Mouse (Mus musculus) CH12.LX (cell line): ENCODE data around the gene Gipc2.

Source experiments
- CTCF ChIP-seq, 2 experiments: IDR thresholded peaks in 1 of 2; conservative IDR thresholded peaks in 1 of 2; 2 replicates each; pipeline ENCODE4 v1.5.1; 2011 to 2012; ENCODE audit warnings: low read depth in 2 of 2, low read length in 2 of 2, improper control_type of control experiment in 1 of 2, inconsistent platforms in 1 of 2, mild to moderate bottlenecking in 1 of 2, moderate library complexity in 1 of 2
- GABPA ChIP-seq: IDR thresholded peaks from 2 replicates; pipeline ENCODE4 v1.6.1; 2012; ENCODE audit warnings: low read depth, low read length, improper control_type of control experiment, inconsistent platforms; ENCODE audit not compliant: insufficient replicate concordance
- PAX5 ChIP-seq: IDR thresholded peaks from 2 replicates; pipeline ENCODE4 v1.6.1; 2012; ENCODE audit warnings: low read length, inconsistent platforms, mixed read lengths
- POLR2A ChIP-seq: IDR thresholded peaks from 2 replicates; pipeline ENCODE4 v1.6.1; 2011; ENCODE audit warnings: low read depth, mild to moderate bottlenecking, improper control_type of control experiment, low read length
- RCOR1 ChIP-seq: conservative IDR thresholded peaks from 2 replicates; pipeline ENCODE4 v1.6.1; 2012; ENCODE audit warnings: low read depth, mild to moderate bottlenecking, inconsistent platforms, low read length, improper control_type of control experiment
- ZKSCAN1 ChIP-seq: IDR thresholded peaks from 2 replicates; pipeline ENCODE4 v1.6.1; 2012; ENCODE audit warnings: low read depth, inconsistent platforms, low read length, improper control_type of control experiment, borderline replicate concordance

DNA sequence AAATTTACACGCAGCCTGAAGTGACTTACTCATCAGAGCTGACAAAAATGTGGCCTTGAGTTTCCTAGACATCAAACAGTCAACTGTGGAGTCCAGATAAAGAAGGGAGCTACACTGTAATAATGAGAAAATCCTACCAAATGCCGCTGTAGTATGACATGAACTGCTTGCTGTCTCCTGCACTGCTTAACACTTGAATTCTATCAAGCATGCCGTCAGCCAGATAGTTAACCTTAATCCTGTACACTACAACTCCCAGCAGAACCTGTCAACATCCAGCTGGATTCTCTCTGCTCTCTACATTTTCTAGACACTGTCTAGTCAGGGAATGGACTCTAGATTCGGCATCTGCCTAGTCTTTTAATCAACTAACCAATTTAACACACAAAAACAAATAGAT, 23.3 kb upstream of the Gipc2 start:
- TF ChIP-seq POLR2A (no peak), RCOR1 (no peak), CTCF (conservative IDR thresholded peaks at IDR 0.05 in 1 of 2, IDR thresholded peaks at IDR 0.05 in 1 of 2; ENCODE audit: low read depth in 2 of 2, low read length in 2 of 2) (no peak), ZKSCAN1 (no peak), GABPA (no peak), PAX5 (no peak)
